Mouse (Mus musculus): ENCODE measurements around the gene Cdcp2. TPM values are rescaled to one million over a fixed set of nuclear protein-coding genes. Genes with fewer than 3 reads are reported as not detected.

Gene Cdcp2
- total and polyA plus RNA-seq, 3 experiments = 6.9 to 16.9 (median 13.4) TPM

GRCm38 (mm10) chr4:107063214-107063613 is 33.5 kb upstream of the Cdcp2 start:
- peaks cover 10 to 35% of the 10 kb centered on the region in 2 experiments for H3K4me1 ChIP-seq (ENCODE audit: control insufficient read depth in 1 of 2, insufficient read depth in 2 of 2)
- DNase-seq (ENCODE audit: extremely low read depth) = no peak
- no peaks in the 10 kb centered on the region for H3K9me3 ChIP-seq (replicated peaks; ENCODE audit: low read length)
- dilution Hi-C loops (cut with MboI; ENCODE audit: extremely low pct_ligation_motif_present, extremely low pct_unique_long_range_greater_than_20kb, low sequenced_read_pairs) (no loop called here), in situ Hi-C loops (cut with MboI; ENCODE audit: low pct_ligation_motif_present, low pct_unique_long_range_greater_than_20kb, low sequenced_read_pairs) (no loop called here)
- no peak overlapping the region for H3K4me2 ChIP-seq (ENCODE audit: insufficient read depth, low read depth, poor library complexity, severe bottlenecking)
- TF ChIP-seq BHLHE40 (IDR thresholded peaks at IDR 0.05; ENCODE audit: low read depth, low read length) = no peak
- no peak for TF ChIP-seq ETS1 (conservative IDR thresholded peaks at IDR 0.05; ENCODE audit: low read depth, low read length)
- TF ChIP-seq PAX5 (IDR thresholded peaks at IDR 0.05; ENCODE audit: low read length) = no peak
- TF ChIP-seq HCFC1 (IDR thresholded peaks at IDR 0.05; ENCODE audit: low read depth, low read length) = no peak
- no peak for TF ChIP-seq JUND (conservative IDR thresholded peaks at IDR 0.05; ENCODE audit: low read depth, low read length)
- peaks cover 54 to 63% of the 10 kb centered on the region in 2 experiments for H3K36me3 ChIP-seq (replicated peaks in 1 of 2; ENCODE audit: control insufficient read depth in 1 of 2, insufficient read depth in 1 of 2, low read length in 1 of 2)
- H3K79me2 ChIP-seq (replicated peaks; ENCODE audit: control insufficient read depth, extremely low read depth, insufficient read depth, poor library complexity, severe bottlenecking) = peaks cover 10% of the 10 kb centered on the region
- H3K27me3 ChIP-seq (replicated peaks) = no peaks in the 10 kb centered on the region
- no peak overlapping the region for H3K9ac ChIP-seq (ENCODE audit: insufficient read depth, low read depth)
- no peak overlapping the region for H3K4me3 ChIP-seq (replicated peaks in 1 of 3; ENCODE audit: low read depth in 2 of 3, low read length in 2 of 3, poor library complexity in 1 of 3)
- H3K27ac ChIP-seq (ENCODE audit: insufficient read depth, low read depth) = no peak overlapping the region

DNA sequence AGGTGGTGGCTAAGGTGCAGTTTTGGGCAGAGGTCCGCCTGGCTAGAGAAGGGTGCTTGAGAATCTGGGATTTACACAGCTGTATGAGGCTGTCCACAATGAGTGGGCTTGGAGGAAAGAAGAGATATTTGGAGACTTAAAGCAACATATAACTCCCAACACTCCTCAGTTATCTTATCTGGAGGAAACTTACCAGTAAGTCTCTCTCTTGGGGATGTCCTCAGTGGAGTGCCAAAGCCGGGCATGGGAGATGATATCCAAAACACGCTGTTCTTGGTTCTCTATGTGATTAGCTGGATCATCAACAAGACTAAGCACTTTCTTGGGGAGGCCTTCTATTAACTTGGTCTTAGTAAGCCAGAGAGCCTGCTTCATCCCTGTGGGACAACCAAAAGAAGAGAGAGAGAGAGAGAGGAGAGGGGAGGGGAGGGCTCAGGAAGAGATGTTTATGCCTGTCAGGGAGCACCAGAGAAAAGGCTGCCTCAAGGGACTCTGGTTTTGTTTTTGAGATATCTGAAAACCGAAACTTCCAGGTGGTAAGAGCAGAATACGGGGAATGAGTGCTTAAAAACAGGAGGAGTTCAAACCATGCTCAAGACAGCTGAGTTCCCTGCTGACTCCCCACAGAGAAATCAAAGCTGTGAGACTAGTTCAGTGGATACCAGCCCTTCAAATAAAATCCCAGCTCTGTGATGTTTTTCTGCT is 32.1 kb upstream of the Cdcp2 start:
- peaks cover 10 to 36% of the 10 kb centered on the region in 2 experiments for H3K4me1 ChIP-seq (ENCODE audit: control insufficient read depth in 1 of 2, insufficient read depth in 2 of 2)
- H3K79me2 ChIP-seq (replicated peaks; ENCODE audit: control insufficient read depth, extremely low read depth, insufficient read depth, poor library complexity, severe bottlenecking) = peaks cover 10% of the 10 kb centered on the region
- no peaks in the 10 kb centered on the region for H3K9me3 ChIP-seq (replicated peaks; ENCODE audit: low read length)
- no peak overlapping the region for H3K4me3 ChIP-seq (replicated peaks in 1 of 3; ENCODE audit: low read depth in 2 of 3, low read length in 2 of 3, poor library complexity in 1 of 3)
- H3K27me3 ChIP-seq (replicated peaks) = no peaks in the 10 kb centered on the region
- H3K9ac ChIP-seq (ENCODE audit: insufficient read depth, low read depth) = no peak overlapping the region; the same call in 1 of the 2 replicates
- TF ChIP-seq EP300 (IDR thresholded peaks at IDR 0.05; ENCODE audit: low read length) = peak; percentile 59; the same call in 1 of the 2 replicates
- 0 out of 2 replicates have a peak, but pooled peaks have one; percentile 37 for TF ChIP-seq SIN3A (IDR thresholded peaks at IDR 0.05; ENCODE audit: low read length)
- no peak for TF ChIP-seq E2F4 (IDR thresholded peaks at IDR 0.05; ENCODE audit: insufficient replicate concordance, low read depth, low read length)
- no peak for TF ChIP-seq POLR2A (IDR thresholded peaks at IDR 0.05; ENCODE audit: low read depth, low read length)
- peak; percentile 57; the same call in 1 of the 2 replicates for TF ChIP-seq IRF4 (IDR thresholded peaks at IDR 0.05; ENCODE audit: low read depth, low read length)
- in situ Hi-C loops (cut with MboI; ENCODE audit: low pct_ligation_motif_present, low pct_unique_long_range_greater_than_20kb, low sequenced_read_pairs) (no loop called here), dilution Hi-C loops (cut with MboI; ENCODE audit: extremely low pct_ligation_motif_present, extremely low pct_unique_long_range_greater_than_20kb, low sequenced_read_pairs) (no loop called here)
- peaks cover 43 to 52% of the 10 kb centered on the region in 2 experiments for H3K36me3 ChIP-seq (replicated peaks in 1 of 2; ENCODE audit: control insufficient read depth in 1 of 2, insufficient read depth in 1 of 2, low read length in 1 of 2)
- DNase-seq (ENCODE audit: extremely low read depth) = no peak
- peak overlapping the region; percentile 31; the same call in 1 of the 2 replicates for H3K4me2 ChIP-seq (ENCODE audit: insufficient read depth, low read depth, poor library complexity, severe bottlenecking)
- no peak overlapping the region for H3K27ac ChIP-seq (ENCODE audit: insufficient read depth, low read depth)

DNA sequence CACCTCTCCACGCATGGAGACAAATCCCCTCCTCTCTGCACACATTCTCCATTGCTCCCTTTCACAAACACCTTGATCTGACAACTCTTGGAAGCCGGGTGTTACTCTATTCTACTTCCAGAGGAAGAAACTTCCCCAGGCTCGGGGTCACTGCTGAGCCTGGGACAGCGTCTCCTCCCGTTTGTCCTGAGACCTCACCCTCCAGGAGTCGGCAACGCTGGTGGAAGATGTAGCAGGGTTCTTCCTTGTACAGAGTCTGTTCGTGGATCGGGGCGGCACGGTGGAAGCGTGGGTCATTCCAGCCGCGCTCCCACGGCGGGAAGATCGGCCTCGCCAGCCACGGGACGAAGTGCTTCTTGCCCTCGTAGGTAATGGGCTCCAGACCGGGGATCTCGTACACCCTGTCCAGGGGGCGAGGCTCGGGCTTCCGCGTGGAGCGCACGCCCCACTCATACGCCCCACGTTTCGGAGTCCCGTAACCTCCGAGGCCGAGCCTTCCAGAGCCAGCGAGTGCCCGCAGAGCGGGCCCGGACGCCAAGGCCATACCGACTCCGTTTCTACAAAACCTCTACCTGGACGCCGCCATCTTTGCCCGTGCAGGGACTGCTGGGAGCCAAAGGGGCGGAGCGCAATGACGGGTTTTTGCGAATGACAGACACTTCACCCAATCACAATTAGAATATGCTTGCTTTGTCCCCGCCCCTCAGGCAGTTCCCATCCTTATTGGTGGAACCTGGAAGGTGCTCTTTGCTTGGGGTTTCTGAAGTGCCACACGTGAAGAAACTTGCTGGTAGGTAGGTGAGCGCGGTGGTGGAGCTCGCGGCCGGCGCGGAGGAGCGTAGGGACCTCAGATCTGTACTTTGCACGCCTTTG is 30.2 kb upstream of the Cdcp2 start, which contains the start of the genes Mrpl37 and Cyb5rl:
Mrpl37 (minus strand) TSS at position 617 of the 873 bp plus-strand sequence.
Cyb5rl (plus strand) TSS at position 737 of the 873 bp plus-strand sequence.
- DNase-seq (ENCODE audit: extremely low read depth) = peak; percentile 98
- TF ChIP-seq POLR2A (IDR thresholded peaks at IDR 0.05; ENCODE audit: low read depth, low read length) (peak; percentile 93), EP300 (IDR thresholded peaks at IDR 0.05; ENCODE audit: low read length) (no peak), UBTF (IDR thresholded peaks at IDR 0.05; ENCODE audit: low read depth, low read length) (no peak), MYC (IDR thresholded peaks at IDR 0.05; ENCODE audit: low read depth, low read length) (peak; percentile 60), KAT2A (IDR thresholded peaks at IDR 0.05; ENCODE audit: insufficient replicate concordance, low read length) (peak; percentile 76; the same call in 1 of the 2 replicates), ZKSCAN1 (IDR thresholded peaks at IDR 0.05; ENCODE audit: borderline replicate concordance, low read depth, low read length) (no peak), MAZ (IDR thresholded peaks at IDR 0.05; ENCODE audit: low read depth, low read length) (no peak), RCOR1 (conservative IDR thresholded peaks at IDR 0.05; ENCODE audit: low read depth, low read length) (no peak), MAFK (IDR thresholded peaks at IDR 0.05; ENCODE audit: insufficient replicate concordance, low read length) (no peak), ZMIZ1 (IDR thresholded peaks at IDR 0.05; ENCODE audit: low read depth, low read length) (peak; percentile 86), TCF12 (IDR thresholded peaks at IDR 0.05; ENCODE audit: low read depth, low read length) (peak; percentile 88), USF1 (IDR thresholded peaks at IDR 0.05; ENCODE audit: low read depth, low read length) (no peak), E2F4 (IDR thresholded peaks at IDR 0.05; ENCODE audit: insufficient replicate concordance, low read depth, low read length) (no peak), TBP (conservative IDR thresholded peaks at IDR 0.05; ENCODE audit: low read depth, low read length) (peak; percentile 94)

More for the DNA sequence above, 30.2 kb upstream of the Cdcp2 start, which contains the start of the genes Mrpl37 and Cyb5rl:
- peak within 1 kb of the TSS; percentile 81 to 92 (median 91) for H3K4me3 ChIP-seq (replicated peaks in 1 of 3; ENCODE audit: low read depth in 2 of 3, low read length in 2 of 3, poor library complexity in 1 of 3)
- H3K27ac ChIP-seq (ENCODE audit: insufficient read depth, low read depth) = 0 out of 2 replicates have a peak within 1 kb of the TSS, but pooled peaks have one; percentile 15
- peaks cover 10 to 36% of the 10 kb centered on the region in 2 experiments for H3K4me1 ChIP-seq (ENCODE audit: control insufficient read depth in 1 of 2, insufficient read depth in 2 of 2)
- H3K9me3 ChIP-seq (replicated peaks; ENCODE audit: low read length) = no peaks in the 10 kb centered on the region
- dilution Hi-C loops (cut with MboI; ENCODE audit: extremely low pct_ligation_motif_present, extremely low pct_unique_long_range_greater_than_20kb, low sequenced_read_pairs) = no loop called here
- in situ Hi-C loops (cut with MboI; ENCODE audit: low pct_ligation_motif_present, low pct_unique_long_range_greater_than_20kb, low sequenced_read_pairs) = no loop called here
- peaks cover 28 to 52% of the 10 kb centered on the region in 2 experiments for H3K36me3 ChIP-seq (replicated peaks in 1 of 2; ENCODE audit: control insufficient read depth in 1 of 2, insufficient read depth in 1 of 2, low read length in 1 of 2)
- peak within 1 kb of the TSS; percentile 83 for H3K4me2 ChIP-seq (ENCODE audit: insufficient read depth, low read depth, poor library complexity, severe bottlenecking)
- peaks cover 10% of the 10 kb centered on the region for H3K79me2 ChIP-seq (replicated peaks; ENCODE audit: control insufficient read depth, extremely low read depth, insufficient read depth, poor library complexity, severe bottlenecking)
- peak within 1 kb of the TSS; percentile 83 for H3K9ac ChIP-seq (ENCODE audit: insufficient read depth, low read depth)
- no peaks in the 10 kb centered on the region for H3K27me3 ChIP-seq (replicated peaks)
